Mouse (Mus musculus): Measurements from ENCODE around the gene Uaca. TPM values are rescaled to one million over a fixed set of nuclear protein-coding genes. Genes with fewer than 3 reads are reported as not detected.

Gene Uaca
- total RNA-seq, 2 experiments from 2014 or later, result 29.2 to 32.0 TPM

Other genes with a start within 250 kb of the Uaca start
- gene Lrrc49, start 106.4 kb upstream of the Uaca start, total RNA-seq (2021), result 10 to 100 TPM; 11.1 to 12.4 TPM
- gene Larp6, start 81.6 kb upstream of the Uaca start, total RNA-seq (2021), result 1 to 10 TPM; 2.5 to 3.5 TPM

All from adrenal gland, adult 18-20 months (tissue).